Comparison of ENCODE assay signal across 8 mouse cellular contexts in genomic region chr2:32757056-32757845, GRCm38 (mm10). TPM values are rescaled to one million over a fixed set of nuclear protein-coding genes. Genes with fewer than 3 reads are reported as not detected.
DNase-seq lines count a peak whose midpoint lies in the region; ATAC-seq and TF ChIP-seq lines count a peak whose summit lies in the region.

Tor2a (plus strand) TSS chr2:32757234.

- WGBS in embryonic facial prominence, embryonic 14.5 days: under 1% methylated on average over 42 of the region's 66 CpGs
- under 1% methylated on average over 65 of the region's 66 CpGs for WGBS in heart, adult 2 months
- under 1% methylated on average over 66 of the region's 66 CpGs for WGBS in limb, embryonic 13.5 days
- 0% methylated on average over 65 of the region's 66 CpGs for WGBS in midbrain, embryonic 16.5 days

- peak; percentile 99 for DNase-seq in 3T3-L1 (ENCODE audit: low read depth, low spot score)
- DNase-seq in adrenal gland, postnatal 4 days (ENCODE audit: low spot score in 2 of 2): peak; percentile 93 to 94
- DNase-seq in embryonic facial prominence, embryonic 14.5 days (ENCODE audit: low spot score): peak; percentile 99
- DNase-seq in heart, adult 2 months: peak; percentile 96 to 97
- peak; percentile 97 to 98 for DNase-seq in kidney, adult 8-10 months
- peak; percentile 88 to 97 for DNase-seq in spleen, postnatal 10 days (ENCODE audit: low spot score in 2 of 2)

- peak within 1 kb of the TSS; percentile 56 for H3K4me2 ChIP-seq in embryonic facial prominence, embryonic 14.5 days (ENCODE audit: low read depth, low read length)
- H3K4me2 ChIP-seq in limb, embryonic 13.5 days (replicated peaks): peak within 1 kb of the TSS; percentile 62
- H3K4me2 ChIP-seq in midbrain, embryonic 16.5 days (ENCODE audit: low read length): peak within 1 kb of the TSS; percentile 56

- H3K27me3 ChIP-seq in embryonic facial prominence, embryonic 14.5 days (replicated peaks; ENCODE audit: control insufficient read depth, insufficient read depth, low read length): no peaks in the 10 kb centered on the region
- no peaks in the 10 kb centered on the region for H3K27me3 ChIP-seq in heart, adult 2 months (ENCODE audit: control insufficient read depth, insufficient read depth, low read length)
- H3K27me3 ChIP-seq in limb, embryonic 13.5 days: 0 out of 2 replicates have a peak, but pooled peaks cover 2% of the 10 kb centered on the region
- H3K27me3 ChIP-seq in midbrain, embryonic 16.5 days (ENCODE audit: control insufficient read depth, insufficient read depth, low read depth, low read length): no peaks in the 10 kb centered on the region

- peak within 1 kb of the TSS; percentile 90 for H3K9ac ChIP-seq in embryonic facial prominence, embryonic 14.5 days (ENCODE audit: low read depth, low read length)
- H3K9ac ChIP-seq in heart, adult 2 months (ENCODE audit: low read depth, low read length): peak within 1 kb of the TSS; percentile 99
- H3K9ac ChIP-seq in limb, embryonic 13.5 days: peak within 1 kb of the TSS; percentile 84
- H3K9ac ChIP-seq in midbrain, embryonic 16.5 days (ENCODE audit: low read depth, low read length): peak within 1 kb of the TSS; percentile 97

- peak within 1 kb of the TSS; percentile 81 for H3K4me3 ChIP-seq in embryonic facial prominence, embryonic 14.5 days (ENCODE audit: low read depth, low read length)
- H3K4me3 ChIP-seq in heart, adult 2 months: peak within 1 kb of the TSS; percentile 64
- H3K4me3 ChIP-seq in limb, embryonic 13.5 days: peak within 1 kb of the TSS; percentile 69
- peak within 1 kb of the TSS; percentile 66 for H3K4me3 ChIP-seq in midbrain, embryonic 16.5 days (ENCODE audit: low read depth, low read length)

- intact Hi-C loops in heart, adult 2 months (cut with DNase I): loop anchor here (1.0 to 5.0 kb wide), 2 partner anchors 44 to 185 kb away; partner anchors contain the start of genes Cdk9, Dpm2 and Pip5kl1

- TF ChIP-seq CTCF in heart, adult 2 months (IDR thresholded peaks at IDR 0.05): peak; percentile 90

- peak within 1 kb of the TSS; percentile 92 for H3K27ac ChIP-seq in embryonic facial prominence, embryonic 14.5 days (replicated peaks; ENCODE audit: low read depth, low read length)
- H3K27ac ChIP-seq in heart, adult 2 months: peak within 1 kb of the TSS; percentile 87
- H3K27ac ChIP-seq in limb, embryonic 13.5 days: peak within 1 kb of the TSS; percentile 90
- peak within 1 kb of the TSS; percentile 91 for H3K27ac ChIP-seq in midbrain, embryonic 16.5 days (ENCODE audit: low read length)

- H3K79me2 ChIP-seq in heart, adult 2 months (replicated peaks; ENCODE audit: control insufficient read depth, insufficient read depth, low read length): no peaks in the 10 kb centered on the region

- no peaks in the 10 kb centered on the region for H3K9me3 ChIP-seq in embryonic facial prominence, embryonic 14.5 days (ENCODE audit: control insufficient read depth, low read length)
- no peaks in the 10 kb centered on the region for H3K9me3 ChIP-seq in limb, embryonic 13.5 days
- no peaks in the 10 kb centered on the region for H3K9me3 ChIP-seq in midbrain, embryonic 16.5 days (replicated peaks; ENCODE audit: control insufficient read depth, low read length, poor library complexity, severe bottlenecking)

- ATAC-seq in embryonic facial prominence, embryonic 14.5 days (ENCODE audit: low read depth): peak; percentile 96
- ATAC-seq in limb, embryonic 13.5 days (ENCODE audit: low FRiP score, low read depth): peak; percentile 96
- ATAC-seq in midbrain, embryonic 16.5 days: peak; percentile 93

- no peaks in the 10 kb centered on the region for H3K4me1 ChIP-seq in embryonic facial prominence, embryonic 14.5 days (ENCODE audit: control insufficient read depth, insufficient read depth, low read length)
- H3K4me1 ChIP-seq in heart, adult 2 months (ENCODE audit: control insufficient read depth, insufficient read depth, low read length): peaks cover 1% of the 10 kb centered on the region; the same call in 1 of the 2 replicates
- H3K4me1 ChIP-seq in limb, embryonic 13.5 days: peaks cover 12% of the 10 kb centered on the region
- H3K4me1 ChIP-seq in midbrain, embryonic 16.5 days (ENCODE audit: control insufficient read depth, insufficient read depth, low read length): peaks cover 13% of the 10 kb centered on the region

- peak; percentile 86 for TF ChIP-seq EP300 in heart, adult 2 months (IDR thresholded peaks at IDR 0.05; ENCODE audit: insufficient read depth, low read depth, low read length)

- H3K36me3 ChIP-seq in embryonic facial prominence, embryonic 14.5 days (ENCODE audit: control insufficient read depth, insufficient read depth, low read length): peaks cover 43% of the 10 kb centered on the region
- H3K36me3 ChIP-seq in heart, adult 2 months (ENCODE audit: control insufficient read depth, insufficient read depth, low read length): no peaks in the 10 kb centered on the region
- peaks cover 47% of the 10 kb centered on the region for H3K36me3 ChIP-seq in limb, embryonic 13.5 days
- peaks cover 40% of the 10 kb centered on the region for H3K36me3 ChIP-seq in midbrain, embryonic 16.5 days (ENCODE audit: control insufficient read depth, insufficient read depth, low read length)

- TF ChIP-seq POLR2A in heart, adult 2 months (IDR thresholded peaks at IDR 0.05; ENCODE audit: insufficient read depth, low read depth, low read length): peak; percentile 47; the same call in 1 of the 2 replicates

RNA-seq across cellular contexts. Expression of gene Tor2a, which starts in this region (rescaled TPM):
- total RNA-seq in adrenal gland, postnatal 4 days (2021): 10 to 100 TPM; 31.5 to 36.5 TPM
- polyA plus RNA-seq in embryonic facial prominence, embryonic 14.5 days (2014; fragmentation: Nextera tagmentation; extraction: Ambion mirVana): 64.5 and 73.2 TPM in 2 replicates
- 1 to 10 TPM; 8.2 to 9.4 TPM for total RNA-seq in heart, adult 2 months (2021)
- polyA plus RNA-seq in heart, adult 2 months (2012; rRNA removed): 19.4 and 22.2 TPM in 2 replicates
- polyA plus RNA-seq in limb, embryonic 13.5 days (2015; fragmentation: Nextera tagmentation; extraction: Ambion mirVana): 72.7 and 74.5 TPM in 2 replicates
- polyA plus RNA-seq in midbrain, embryonic 16.5 days (2015; fragmentation: Nextera tagmentation; extraction: Ambion mirVana): 46.9 and 48.5 TPM in 2 replicates

Comparison
In these comparisons a context has a peak if more than half of its experiments do, and no peak if none do; other contexts are left out.
1. Peak in every context shown above with its lines: DNase-seq, ATAC-seq, H3K4me3 ChIP-seq and H3K27ac ChIP-seq.